Mouse (Mus musculus) T-helper 17 cell (primary cell): Measurements from ENCODE around the gene Axin1.
"Not testable (repeated sequence)": the region's sequence is repeated elsewhere in the genome, so short reads cannot be mapped to it uniquely, and the experiment has no call there.

Source experiments
- in situ Hi-C, 2 experiments: fragments of 300-600 bp; cut with MboI, MseI; formaldehyde crosslinking; loops; 1 replicate in 1 of 2; 2 replicates in 1 of 2; pipeline ENCODE4 v1.15.1; 2025; ENCODE audit warnings: high pct_unique_total_duplicates in 2 of 2

The Axin1 gene

GRCm38 (mm10) chr17:26119766-26120710 is 18.4 kb upstream of the Axin1 start:
- in situ Hi-C loops, result no loop called here

DNA sequence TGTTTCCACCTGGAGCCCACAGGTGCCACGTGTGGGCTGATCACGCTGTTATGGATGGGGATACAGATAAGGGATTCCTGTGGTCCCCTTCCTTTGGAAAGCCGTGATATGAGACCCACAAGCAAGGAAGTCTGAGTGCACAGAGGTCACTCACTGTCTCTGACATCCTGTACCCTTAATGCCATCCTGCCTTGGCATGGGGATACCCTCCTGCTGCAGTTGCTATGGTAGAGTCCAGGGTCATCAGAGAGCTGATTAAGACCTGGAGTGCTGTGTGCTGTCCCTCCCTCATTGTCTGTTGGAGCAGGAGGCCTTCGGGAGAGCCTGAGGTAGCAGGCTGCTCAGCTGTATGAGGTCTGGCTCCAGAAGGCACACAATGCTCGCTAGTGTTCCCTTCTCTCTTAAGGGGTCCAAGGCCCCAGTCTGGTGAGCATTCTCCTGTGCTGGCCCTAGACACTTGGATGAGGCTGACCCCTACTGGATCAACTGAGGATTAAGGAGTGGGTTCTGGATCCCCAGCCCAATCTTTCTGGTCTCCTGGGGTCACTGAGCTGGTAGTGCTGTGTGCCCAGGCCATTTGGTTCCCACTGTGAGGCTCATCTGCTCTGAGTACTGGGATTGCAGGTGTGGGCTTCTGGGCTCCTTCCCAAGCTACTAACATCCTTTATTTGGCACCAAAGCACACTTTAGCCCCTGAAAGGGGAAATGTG is 15.9 kb upstream of the Axin1 start:
- in situ Hi-C loops, result no loop called here

- in situ Hi-C loops, result no loop called here
Observed at GRCm38 (mm10) chr17:26123267-26123684, 15.2 kb upstream of the Axin1 start, which contains the start of gene Mrpl28. Gene Mrpl28, plus strand, starts transcription at chr17:26123500.

GRCm38 (mm10) chr17:26124560-26124959 is 13.9 kb upstream of the Axin1 start:
- in situ Hi-C loops, result no loop called here

GRCm38 (mm10) chr17:26125226-26125625 is 13.3 kb upstream of the Axin1 start:
- in situ Hi-C loops, result no loop called here

- in situ Hi-C loops, result no loop called here
Observed at GRCm38 (mm10) chr17:26131062-26131732, 7.3 kb upstream of the Axin1 start.

GRCm38 (mm10) chr17:26131856-26132853 is 6.3 kb upstream of the Axin1 start:
- in situ Hi-C loops, result no loop called here

DNA sequence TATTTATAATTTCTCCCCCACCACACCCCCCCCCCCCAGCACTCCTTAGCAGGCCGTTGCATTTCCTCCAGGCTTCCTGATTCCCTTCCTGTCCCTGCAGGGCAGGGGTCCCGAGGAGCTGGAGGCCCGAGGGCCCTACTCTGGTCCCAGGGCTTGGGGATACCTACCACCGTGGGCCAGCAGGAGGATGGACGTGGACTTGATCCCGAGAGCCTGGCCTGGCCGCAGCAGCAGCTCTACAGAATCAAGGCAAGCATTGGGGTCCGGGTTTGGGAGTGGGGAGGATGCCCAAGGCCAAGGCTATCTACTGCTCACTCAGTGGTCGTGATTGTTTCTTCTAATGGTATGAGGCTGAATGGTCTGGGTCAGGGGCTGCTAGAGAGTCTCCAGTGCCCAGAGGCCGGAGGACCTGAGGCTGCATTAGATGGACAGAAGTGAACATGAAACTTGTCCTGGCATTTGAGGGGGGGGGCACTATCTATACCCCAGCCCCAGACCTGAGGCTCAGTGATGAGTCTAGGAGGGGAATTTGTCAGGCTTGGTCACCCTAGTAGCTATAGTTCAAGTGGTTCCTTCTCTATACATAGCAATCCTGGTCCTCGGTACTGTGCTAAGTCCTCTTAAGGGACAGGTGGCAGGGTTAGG is 1.3 kb upstream of the Axin1 start:
- in situ Hi-C loops, result no loop called here

DNA sequence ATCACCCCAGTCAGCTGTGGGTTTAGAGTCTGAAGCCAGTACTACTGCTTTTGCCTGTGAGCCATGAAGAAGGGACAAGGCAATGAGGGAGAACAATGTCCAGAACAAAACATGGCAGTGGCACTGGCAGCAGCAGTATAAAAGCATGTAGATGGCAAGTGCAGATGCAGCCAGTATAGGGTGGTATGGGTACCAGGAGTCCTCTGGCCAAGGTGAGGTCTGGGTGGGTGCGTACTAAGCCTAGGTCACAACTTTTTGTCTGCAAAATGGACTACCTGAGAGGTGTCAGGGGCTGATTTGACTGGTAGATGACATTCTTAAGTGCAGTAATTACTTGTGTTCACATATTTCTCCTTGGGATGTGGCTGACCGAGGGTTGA is 747 bp upstream of the Axin1 start:
- in situ Hi-C loops, result no loop called here

DNA sequence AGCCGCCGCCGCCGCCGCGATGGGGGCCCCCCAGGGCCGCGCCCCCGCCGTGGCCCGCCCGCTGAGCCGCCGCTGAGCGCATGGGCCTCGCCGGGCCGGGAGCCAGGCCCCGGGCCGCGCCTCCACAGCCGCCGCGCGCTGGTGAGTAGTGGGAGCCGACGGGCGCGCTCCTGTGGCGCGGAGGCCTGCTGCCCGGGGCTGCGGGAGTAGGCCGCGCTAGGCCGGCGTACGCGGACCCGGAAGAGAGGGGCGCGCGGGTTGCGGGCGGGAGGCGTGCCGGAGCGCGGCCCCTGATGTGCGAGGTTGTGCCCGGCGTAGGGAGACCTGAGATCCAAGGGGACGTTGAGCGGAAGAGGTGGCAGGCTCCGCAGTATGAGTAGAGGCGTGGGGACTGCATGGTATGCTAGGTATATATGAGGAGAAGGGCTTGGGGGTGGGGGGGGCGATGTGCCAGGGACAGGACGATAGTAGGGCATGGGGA is 453 bp downstream of the Axin1 start:
- in situ Hi-C loops, result no loop called here

DNA sequence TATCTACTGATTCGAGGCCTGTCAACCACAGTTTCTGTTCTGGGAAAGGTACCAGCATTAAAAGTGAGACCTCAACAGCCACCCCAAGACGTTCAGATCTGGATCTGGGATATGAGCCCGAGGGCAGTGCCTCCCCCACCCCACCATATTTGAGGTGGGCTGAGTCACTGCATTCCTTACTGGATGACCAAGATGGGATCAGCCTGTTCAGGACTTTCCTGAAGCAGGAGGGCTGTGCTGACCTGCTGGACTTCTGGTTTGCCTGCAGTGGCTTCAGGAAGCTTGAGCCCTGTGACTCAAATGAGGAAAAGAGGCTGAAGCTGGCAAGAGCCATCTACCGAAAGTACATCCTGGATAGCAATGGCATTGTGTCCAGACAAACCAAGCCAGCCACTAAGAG is 4.3 kb downstream of the Axin1 start:
- in situ Hi-C loops, result no loop called here

DNA sequence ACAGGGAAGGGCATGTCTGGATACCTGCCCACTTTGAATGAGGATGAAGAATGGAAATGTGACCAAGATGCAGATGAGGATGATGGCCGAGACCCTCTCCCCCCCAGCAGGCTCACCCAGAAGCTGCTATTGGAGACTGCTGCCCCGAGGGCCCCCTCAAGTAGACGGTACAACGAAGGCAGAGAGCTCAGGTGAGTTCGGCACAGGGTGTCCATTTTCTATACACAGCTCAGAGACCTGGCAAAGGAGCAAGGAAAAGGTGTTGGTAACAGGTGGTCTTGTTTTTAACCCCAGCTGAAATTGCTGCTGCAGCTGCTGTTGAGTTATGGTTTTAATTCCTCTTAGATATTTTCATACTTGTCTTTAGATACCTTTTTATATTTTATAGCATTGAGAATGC is 4.9 kb downstream of the Axin1 start:
- in situ Hi-C loops, result no loop called here

DNA sequence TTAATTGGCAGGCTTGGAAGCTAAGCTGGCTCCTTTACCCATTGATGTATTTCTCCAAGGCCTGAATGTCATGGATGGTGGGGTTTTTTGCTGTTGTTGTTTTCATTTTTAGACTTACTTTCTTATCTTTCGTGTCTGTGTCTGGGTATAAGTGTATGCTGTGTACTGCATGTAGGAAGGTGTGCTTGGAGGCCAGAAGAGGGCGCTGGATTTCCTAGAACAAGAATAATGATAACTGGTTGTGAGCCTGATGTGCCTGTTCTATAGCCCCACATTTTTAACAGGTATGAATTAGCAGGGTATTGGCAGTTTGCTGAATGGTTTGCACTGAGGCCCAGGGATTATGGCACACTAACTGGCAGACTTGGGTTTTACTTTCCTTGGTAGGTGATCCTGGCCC is 10.6 kb downstream of the Axin1 start:
- in situ Hi-C loops, result no loop called here

DNA sequence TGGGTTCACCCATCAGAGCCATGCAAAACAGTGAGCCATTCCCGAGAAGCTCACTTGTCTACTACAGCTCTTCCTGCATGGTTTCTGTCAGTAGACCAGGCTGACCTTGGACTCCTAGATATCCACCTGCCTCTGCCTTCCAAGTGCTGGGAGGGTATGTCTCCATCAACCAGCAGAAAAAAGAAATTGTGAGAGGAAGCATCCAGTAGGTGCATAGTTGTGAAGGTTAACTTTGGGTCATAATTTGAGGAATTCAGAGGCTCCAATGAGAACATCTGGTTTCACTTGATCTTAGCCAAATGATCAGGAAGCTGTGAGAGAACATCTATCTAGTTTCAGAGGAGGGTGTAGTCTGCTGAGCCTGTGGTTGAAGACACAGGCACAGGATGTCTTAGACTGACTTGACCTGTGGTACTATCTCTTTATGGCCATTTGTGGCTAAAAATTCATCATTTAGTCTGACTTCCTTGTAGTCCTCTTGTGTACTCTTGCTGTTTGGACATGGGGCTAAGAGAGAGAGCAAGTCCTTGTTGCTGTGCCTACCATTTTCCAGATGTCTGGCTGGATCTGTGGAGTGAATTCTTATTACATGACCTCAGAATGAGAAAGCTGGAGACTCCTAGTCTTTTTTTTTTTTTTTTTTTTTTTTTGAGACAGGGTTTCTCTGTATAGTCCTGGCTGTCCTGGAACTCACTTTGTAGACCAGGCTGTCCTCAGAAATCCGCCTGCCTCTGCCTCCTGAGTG is 13.6 kb downstream of the Axin1 start:
- in situ Hi-C loops, result no loop called here

GRCm38 (mm10) chr17:26162736-26163135 is 24.2 kb downstream of the Axin1 start:
- in situ Hi-C loops, result no loop called here

GRCm38 (mm10) chr17:26168039-26168438 is 29.6 kb downstream of the Axin1 start:
- in situ Hi-C loops, result no loop called here

GRCm38 (mm10) chr17:26175248-26175647 is 36.8 kb downstream of the Axin1 start:
- in situ Hi-C loops, result not testable (repeated sequence)

DNA sequence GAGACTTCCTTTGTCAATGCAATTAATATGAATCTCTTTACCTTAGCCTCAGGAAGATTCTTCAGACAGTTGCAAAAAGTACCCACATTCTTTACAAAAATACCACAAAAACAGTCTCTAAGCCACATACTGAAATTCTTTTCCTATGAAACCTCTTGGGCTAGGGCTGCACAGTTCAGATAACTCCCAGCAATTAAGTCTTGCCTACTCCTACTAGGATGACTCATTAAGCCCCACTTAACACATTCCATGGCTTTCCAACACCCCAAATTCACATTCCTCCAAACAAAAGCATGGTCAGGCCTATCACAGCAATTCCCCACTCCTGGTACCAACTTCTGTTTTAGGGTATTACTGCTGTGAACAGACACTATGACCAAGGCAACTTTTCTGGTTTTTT is 40.1 kb downstream of the Axin1 start:
- in situ Hi-C loops, result no loop called here

GRCm38 (mm10) chr17:26181179-26181578 is 42.7 kb downstream of the Axin1 start:
- in situ Hi-C loops, result no loop called here

GRCm38 (mm10) chr17:26187592-26187991 is 49.1 kb downstream of the Axin1 start:
- in situ Hi-C loops, result no loop called here
